9 mouse cellular contexts compared by ENCODE assay signal in genomic region chr11:61023416-61024200, GRCm38 (mm10). TPM values are rescaled to one million over a fixed set of nuclear protein-coding genes. Genes with fewer than 3 reads are reported as not detected.
DNase-seq lines count a peak whose midpoint lies in the region; ATAC-seq lines count a peak whose summit lies in the region.
"Had no signal": no experiment of that assay in that cellular context is flagged by ENCODE, and none has a peak within 500 bp of the region (broad histone marks: within the 10 kb centered on the region; RNA-seq: fewer than 3 reads in every experiment).

No protein-coding gene starts in this region.

- peaks cover 65% of the 10 kb centered on the region for H3K4me1 ChIP-seq in heart, embryonic 15.5 days (replicated peaks)
- H3K4me1 ChIP-seq in forebrain, embryonic 15.5 days, result peaks cover 14% of the 10 kb centered on the region; the same call in 1 of the 2 replicates
- H3K4me1 ChIP-seq in midbrain, embryonic 14.5 days (ENCODE audit: control insufficient read depth, insufficient read depth, low read length), result peaks cover 5% of the 10 kb centered on the region; the same call in 1 of the 2 replicates

- H3K9me3 ChIP-seq in heart, embryonic 15.5 days (replicated peaks), result no peaks in the 10 kb centered on the region
- H3K9me3 ChIP-seq in forebrain, embryonic 15.5 days, result no peaks in the 10 kb centered on the region
- H3K9me3 ChIP-seq in midbrain, embryonic 14.5 days (ENCODE audit: control insufficient read depth, low read length), result no peaks in the 10 kb centered on the region

- ATAC-seq in heart, embryonic 15.5 days (replicated peaks; ENCODE audit: insufficient number of reproducible peaks, insufficient read depth, low FRiP score, low read depth), result no peak
- ATAC-seq in forebrain, embryonic 15.5 days (replicated peaks), result no peak
- ATAC-seq in midbrain, embryonic 14.5 days (ENCODE audit: low FRiP score, low TSS enrichment), result no peak

- H3K9ac ChIP-seq in heart, embryonic 15.5 days, result peak overlapping the region; percentile 73
- no peak overlapping the region for H3K9ac ChIP-seq in forebrain, embryonic 15.5 days (replicated peaks)
- peak overlapping the region; percentile 53; the same call in 1 of the 2 replicates for H3K9ac ChIP-seq in midbrain, embryonic 14.5 days (replicated peaks; ENCODE audit: low read length)

- no peaks in the 10 kb centered on the region for H3K36me3 ChIP-seq in heart, embryonic 15.5 days
- no peaks in the 10 kb centered on the region for H3K36me3 ChIP-seq in forebrain, embryonic 15.5 days
- H3K36me3 ChIP-seq in midbrain, embryonic 14.5 days (ENCODE audit: control insufficient read depth, insufficient read depth, low read length), result no peaks in the 10 kb centered on the region

- peak overlapping the region; percentile 91 for H3K4me2 ChIP-seq in heart, embryonic 15.5 days
- H3K4me2 ChIP-seq in forebrain, embryonic 15.5 days (replicated peaks), result peak overlapping the region; percentile 65
- peak overlapping the region; percentile 72 for H3K4me2 ChIP-seq in midbrain, embryonic 14.5 days (ENCODE audit: low read length)

- peaks cover 60% of the 10 kb centered on the region for H3K27me3 ChIP-seq in heart, embryonic 15.5 days
- H3K27me3 ChIP-seq in forebrain, embryonic 15.5 days, result peaks cover 54% of the 10 kb centered on the region
- peaks cover 29% of the 10 kb centered on the region for H3K27me3 ChIP-seq in midbrain, embryonic 14.5 days (ENCODE audit: control insufficient read depth, insufficient read depth, low read length)

- H3K27ac ChIP-seq in heart, embryonic 15.5 days, result no peak overlapping the region
- H3K27ac ChIP-seq in forebrain, embryonic 15.5 days (replicated peaks), result no peak overlapping the region
- H3K27ac ChIP-seq in midbrain, embryonic 14.5 days (replicated peaks; ENCODE audit: low read depth, low read length), result no peak overlapping the region

- H3K4me3 ChIP-seq in heart, embryonic 15.5 days, result peak overlapping the region; percentile 72
- H3K4me3 ChIP-seq in forebrain, embryonic 15.5 days, result peak overlapping the region; percentile 49
- peak overlapping the region; percentile 56 for H3K4me3 ChIP-seq in midbrain, embryonic 14.5 days (replicated peaks; ENCODE audit: low read depth, low read length)

- WGBS in heart, embryonic 15.5 days, result 58% methylated on average over 9 of the region's 9 CpGs
- 54% methylated on average over 9 of the region's 9 CpGs for WGBS in forebrain, embryonic 15.5 days
- WGBS in midbrain, embryonic 14.5 days, result 50% methylated on average over 9 of the region's 9 CpGs

- DNase-seq in heart, adult 18-20 months, result no peak
- peak; percentile 61 to 66 for DNase-seq in cerebellum, adult 18-20 months
- DNase-seq in midbrain, embryonic 14.5 days, result no peak
- DNase-seq in adrenal gland, postnatal 4 days (ENCODE audit: low spot score in 2 of 2), result no peak
- DNase-seq in spleen, postnatal 36 days (ENCODE audit: low spot score in 2 of 2), result no peak
- no peak for DNase-seq in ovary, postnatal 10 days (ENCODE audit: low spot score)

RNA-seq across cellular contexts. Expression of gene Kcnj12, which starts 1.2 kb away (rescaled TPM):
- polyA plus RNA-seq in heart, embryonic 15.5 days (2015; fragmentation: Nextera tagmentation; extraction: Ambion mirVana), result 5.5 TPM in 2 replicates
- 10 to 100 TPM; 22.1 to 23.4 TPM for total RNA-seq in heart, adult 18-20 months (2021)
- 1.6 TPM in 2 replicates for polyA plus RNA-seq in forebrain, embryonic 15.5 days (2015; fragmentation: Nextera tagmentation; extraction: Ambion mirVana)
- polyA plus RNA-seq in midbrain, embryonic 14.5 days (2014; fragmentation: Nextera tagmentation; extraction: Ambion mirVana), result 2.8 and 2.9 TPM in 2 replicates
- 1 to 10 TPM; 3.5 to 3.6 TPM for total RNA-seq in adrenal gland, postnatal 4 days (2021)
- total RNA-seq: CH12.LX had no signal

Comparison
In these comparisons a context has a peak if more than half of its experiments do, and no peak if none do; other contexts are left out.
1. DNase-seq: peak in cerebellum, adult 18-20 months (2 of 2); none in heart, adult 18-20 months (0 of 2), midbrain, embryonic 14.5 days (single experiment), adrenal gland, postnatal 4 days (0 of 2), spleen, postnatal 36 days (0 of 2) and ovary, postnatal 10 days (single experiment).
2. Peak in every context shown above with its lines, with median percentiles within 50 percentile points of each other: H3K4me2 ChIP-seq and H3K4me3 ChIP-seq.